Mouse (Mus musculus) yolk sac, embryonic 10.5 days (tissue): Measurements from ENCODE around the gene Gm28035.

Source experiments
- DNase-seq: peaks from one replicate; pipeline ENCODE4 v3.0.0-alpha.2; 2017; ENCODE audit warnings: low spot score

The Gm28035 gene

DNA sequence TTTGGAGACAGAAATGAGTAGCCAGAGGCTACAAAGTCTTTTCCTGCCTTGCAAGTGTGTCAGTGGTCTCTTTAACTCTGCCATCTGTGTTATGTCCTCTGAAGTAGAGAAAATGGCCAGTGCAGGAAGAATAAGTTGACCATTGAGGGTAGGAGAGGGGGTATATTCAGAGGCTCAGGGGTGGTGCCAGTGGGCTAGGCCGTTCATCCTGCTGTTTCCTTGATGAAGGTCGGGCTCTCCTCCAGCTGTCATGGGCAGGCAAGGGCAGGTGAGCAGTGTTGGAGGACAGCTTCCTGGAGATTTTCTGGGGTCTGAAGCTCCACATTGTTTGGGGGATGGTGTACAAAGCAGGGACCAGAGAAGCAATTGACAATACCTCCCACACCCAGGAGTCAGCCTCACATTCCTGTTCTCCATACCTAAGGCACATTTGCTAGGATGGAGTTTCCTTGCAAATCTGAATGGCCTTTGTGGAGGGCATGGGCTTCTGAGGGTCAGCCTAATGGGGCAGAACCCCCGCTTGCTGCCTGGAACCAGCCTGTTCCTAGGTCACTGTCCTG, 1.4 kb upstream of the Gm28035 start:
- DNase-seq: no peak

- peak; percentile 20 for DNase-seq
Measured at GRCm38 (mm10) chr2:30239777-30240176, 590 bp upstream of the Gm28035 start.

GRCm38 (mm10) chr2:30242509-30242908, 2.1 kb downstream of the Gm28035 start:
- DNase-seq: peak; percentile 51

DNA sequence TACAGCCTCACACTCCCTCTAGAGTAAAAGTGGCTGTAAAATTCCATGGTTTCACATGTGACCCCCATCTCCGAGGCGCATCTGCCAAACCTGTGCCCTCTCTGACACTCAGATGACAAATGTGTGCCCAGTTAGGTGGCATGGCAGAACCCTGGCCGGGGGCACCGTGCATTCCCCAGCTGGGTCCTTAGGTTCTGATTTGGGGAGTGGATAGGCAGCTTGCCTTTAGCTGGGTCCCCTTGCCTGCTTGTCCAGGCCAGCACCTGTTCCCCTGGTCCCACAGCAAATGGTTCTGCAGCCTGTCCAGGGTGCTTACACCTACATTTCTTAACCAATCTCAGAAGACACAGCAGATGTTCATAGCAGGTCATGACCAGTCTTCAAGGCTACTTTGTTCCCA, 3.0 kb downstream of the Gm28035 start:
- DNase-seq: no peak

DNA sequence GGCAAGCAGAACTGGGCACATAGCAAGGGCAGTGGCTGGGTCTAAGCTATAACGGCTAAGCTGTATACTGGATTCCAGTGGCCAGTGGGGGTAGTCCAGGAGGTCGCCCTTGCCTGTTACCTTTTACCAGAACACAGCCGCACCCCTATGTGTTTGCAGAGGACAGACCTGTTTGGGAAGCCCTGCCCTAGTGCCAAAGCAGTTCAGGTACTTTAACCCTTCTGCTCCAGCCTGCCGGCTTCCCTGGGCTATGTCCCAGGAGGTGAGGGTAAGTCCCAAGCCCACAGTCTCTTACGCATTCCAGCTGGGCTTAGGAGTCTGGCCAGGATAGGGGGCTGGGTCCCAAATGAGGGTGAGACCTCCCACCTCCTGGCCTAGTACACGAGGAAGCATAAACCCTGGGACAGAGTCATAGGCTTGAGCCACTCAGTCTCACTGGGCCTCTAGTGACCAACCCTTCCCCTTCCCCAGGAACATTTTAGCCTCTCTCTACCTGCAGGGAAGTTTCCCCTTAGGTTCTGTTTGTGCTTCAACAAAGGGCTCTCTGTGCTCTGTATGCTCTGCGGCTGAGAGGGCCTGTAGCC, 4.3 kb downstream of the Gm28035 start:
- DNase-seq: no peak

DNA sequence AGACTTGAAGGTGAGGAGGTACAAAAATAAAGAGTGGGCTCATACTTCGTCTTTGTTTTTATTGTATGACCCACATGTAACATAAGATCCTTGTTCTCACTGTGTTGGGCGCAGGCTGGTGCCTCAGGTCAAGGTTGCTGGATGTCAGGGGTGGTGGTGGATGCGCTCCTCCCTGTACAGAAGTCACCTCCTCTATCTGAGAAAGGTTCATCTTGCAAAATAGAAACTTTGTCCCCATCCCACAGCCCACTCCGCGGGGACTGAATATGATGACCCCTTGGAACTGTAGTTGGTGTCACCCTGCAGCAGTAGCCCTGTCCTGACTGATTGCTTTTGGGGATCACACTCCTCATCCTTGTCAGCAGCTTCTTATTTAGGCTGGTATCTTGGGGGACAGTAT, 6.7 kb downstream of the Gm28035 start:
- DNase-seq: no peak

GRCm38 (mm10) chr2:30247681-30248080, 7.3 kb downstream of the Gm28035 start:
- no peak for DNase-seq

DNA sequence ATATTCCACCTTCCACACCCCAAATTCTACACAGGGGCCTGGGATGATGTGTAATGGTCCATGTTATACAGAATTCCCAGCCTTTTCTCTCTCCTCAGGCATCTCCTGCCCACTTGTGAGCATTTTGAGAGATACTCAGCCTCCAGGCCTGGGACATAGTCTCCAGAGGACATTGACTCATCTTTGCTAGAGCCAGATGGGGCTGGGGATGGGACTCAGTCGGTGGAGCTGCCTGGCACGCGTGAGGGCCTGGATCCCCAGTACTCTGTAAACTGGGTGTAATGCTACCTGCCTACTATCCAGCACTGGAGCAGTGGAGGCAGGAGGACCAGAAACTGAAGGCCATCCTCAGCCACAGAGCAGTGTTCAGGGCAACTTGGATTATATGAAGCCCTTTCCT, 8.8 kb downstream of the Gm28035 start:
- DNase-seq: no peak

DNA sequence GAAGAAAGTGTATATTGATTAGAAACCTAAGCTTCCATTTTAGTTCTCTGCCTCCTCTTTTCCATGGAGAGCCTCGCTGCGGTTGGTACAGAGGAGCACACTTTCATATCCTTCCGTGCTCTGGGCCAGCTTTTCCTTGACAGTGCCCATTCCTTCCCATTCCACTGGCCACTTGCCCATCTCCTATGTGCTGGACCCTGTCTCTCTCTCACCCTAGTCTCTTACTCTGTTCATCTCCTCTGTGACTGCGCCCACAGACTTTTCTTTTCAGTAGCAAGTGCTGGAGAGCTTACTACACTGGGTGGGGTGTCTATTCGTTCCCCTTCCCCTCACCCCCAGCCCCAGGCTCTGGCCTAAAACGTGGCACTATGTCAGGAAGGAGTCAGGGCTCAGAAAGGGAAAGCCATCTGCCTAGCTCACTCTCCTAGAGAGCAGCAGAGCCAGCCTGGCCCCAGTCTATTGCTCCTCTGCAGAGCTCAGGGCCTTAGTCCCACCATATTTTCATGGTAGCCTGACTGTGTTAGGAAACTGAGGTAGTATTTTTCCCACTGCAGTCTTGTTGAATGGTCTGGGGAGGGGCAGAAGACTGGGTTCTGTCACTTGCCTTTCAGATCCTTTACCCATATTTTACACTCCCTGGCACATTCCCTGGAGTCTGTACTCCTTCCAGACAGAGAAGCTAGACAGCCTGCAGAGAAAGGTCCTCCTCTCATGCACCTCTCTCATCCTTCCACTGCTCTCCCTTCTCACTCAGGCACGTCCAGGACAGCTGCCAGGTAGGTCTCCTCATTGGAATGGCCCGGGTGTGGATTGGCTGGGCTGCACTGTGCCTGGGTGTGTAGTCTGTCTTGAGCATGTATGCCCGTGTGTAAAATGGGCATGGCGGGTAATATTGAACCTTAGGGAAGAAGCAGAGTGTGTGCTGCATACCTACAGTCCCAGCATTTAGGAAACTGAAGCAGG, 10.1 kb downstream of the Gm28035 start:
- no peak for DNase-seq

- DNase-seq: no peak
Measured at GRCm38 (mm10) chr2:30251417-30252104, 11.2 kb downstream of the Gm28035 start.

DNA sequence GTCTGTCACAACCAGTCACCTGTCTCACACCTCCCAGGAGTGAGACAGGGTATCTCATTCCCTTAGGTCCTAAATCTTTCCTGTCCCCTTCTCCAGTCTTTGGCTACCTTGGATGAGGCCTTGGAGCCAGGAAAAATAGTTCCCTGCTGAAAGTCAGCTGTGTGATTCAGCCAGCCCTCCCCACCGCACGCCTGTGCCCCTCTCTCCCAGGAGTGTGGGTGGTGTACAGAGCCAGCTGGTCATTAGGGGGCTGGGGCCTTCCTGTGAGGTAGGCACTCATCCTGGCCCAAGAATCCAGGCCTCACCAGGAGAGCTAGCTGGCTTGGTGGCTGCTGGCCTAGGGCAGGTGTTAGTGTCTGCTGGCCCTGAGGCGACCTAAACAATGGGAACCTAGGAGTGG, 12.2 kb downstream of the Gm28035 start:
- DNase-seq: no peak

DNA sequence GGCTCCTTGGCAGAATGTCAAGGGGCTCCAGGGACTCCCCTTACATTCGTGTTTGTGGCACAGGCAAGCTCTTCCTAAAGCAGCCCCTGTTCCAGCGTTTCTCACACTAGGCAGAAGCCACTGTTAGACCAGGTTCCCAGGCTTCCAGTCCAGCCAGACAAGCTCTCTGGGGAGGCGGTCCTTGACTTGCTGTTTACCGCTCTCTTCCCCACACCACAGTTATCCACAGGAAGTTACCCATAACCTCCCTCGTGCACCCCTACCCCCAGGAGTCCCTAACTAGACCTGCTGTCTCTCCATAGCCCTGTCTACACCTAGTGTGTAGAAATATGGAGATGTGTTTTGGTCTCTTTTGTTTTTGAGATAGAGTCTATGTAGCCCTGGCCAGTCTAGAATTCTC, 13.4 kb downstream of the Gm28035 start:
- DNase-seq: no peak

DNA sequence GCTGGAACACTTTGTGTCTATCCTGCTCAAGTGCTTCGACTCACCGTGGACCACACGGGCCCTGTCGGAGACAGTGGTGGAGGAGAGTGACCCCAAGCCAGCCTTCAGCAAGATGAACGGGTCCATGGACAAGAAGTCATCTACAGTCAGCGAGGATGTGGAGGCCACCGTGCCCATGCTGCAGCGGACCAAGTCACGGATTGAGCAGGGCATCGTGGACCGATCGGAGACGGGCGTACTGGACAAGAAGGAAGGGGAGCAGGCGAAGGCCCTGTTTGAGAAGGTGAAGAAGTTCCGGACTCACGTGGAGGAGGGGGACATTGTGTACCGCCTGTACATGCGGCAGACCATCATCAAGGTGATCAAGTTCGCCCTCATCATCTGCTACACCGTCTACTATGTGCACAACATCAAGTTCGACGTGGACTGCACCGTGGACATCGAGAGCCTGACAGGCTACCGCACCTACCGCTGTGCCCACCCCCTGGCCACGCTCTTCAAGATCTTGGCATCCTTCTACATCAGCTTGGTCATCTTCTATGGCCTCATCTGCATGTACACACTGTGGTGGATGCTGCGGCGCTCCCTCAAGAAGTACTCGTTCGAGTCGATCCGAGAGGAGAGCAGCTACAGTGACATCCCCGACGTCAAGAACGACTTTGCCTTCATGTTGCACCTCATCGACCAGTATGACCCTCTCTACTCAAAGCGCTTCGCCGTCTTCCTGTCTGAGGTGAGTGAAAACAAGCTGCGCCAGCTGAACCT, 15.4 kb downstream of the Gm28035 start:
- DNase-seq: no peak

DNA sequence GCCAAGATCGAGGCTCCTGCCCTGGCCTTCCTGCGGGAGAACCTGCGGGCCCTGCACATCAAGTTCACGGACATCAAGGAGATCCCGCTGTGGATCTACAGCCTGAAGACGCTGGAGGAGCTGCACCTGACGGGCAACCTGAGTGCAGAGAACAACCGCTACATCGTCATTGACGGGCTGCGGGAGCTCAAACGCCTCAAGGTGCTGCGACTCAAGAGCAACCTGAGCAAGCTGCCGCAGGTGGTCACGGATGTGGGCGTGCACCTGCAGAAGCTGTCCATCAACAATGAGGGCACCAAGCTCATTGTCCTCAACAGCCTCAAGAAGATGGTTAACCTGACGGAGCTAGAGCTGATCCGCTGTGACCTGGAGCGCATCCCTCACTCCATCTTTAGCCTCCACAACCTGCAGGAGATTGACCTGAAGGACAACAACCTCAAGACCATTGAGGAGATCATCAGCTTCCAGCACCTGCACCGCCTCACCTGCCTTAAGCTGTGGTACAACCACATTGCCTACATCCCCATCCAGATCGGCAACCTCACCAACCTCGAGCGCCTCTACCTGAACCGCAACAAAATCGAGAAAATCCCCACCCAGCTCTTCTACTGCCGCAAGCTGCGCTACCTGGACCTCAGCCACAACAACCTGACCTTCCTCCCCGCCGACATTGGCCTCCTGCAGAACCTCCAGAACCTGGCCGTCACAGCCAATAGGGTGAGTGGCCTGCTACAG, 16.4 kb downstream of the Gm28035 start:
- DNase-seq: no peak

GRCm38 (mm10) chr2:30257699-30258460, 17.5 kb downstream of the Gm28035 start:
- DNase-seq: no peak

- DNase-seq: no peak
Measured at GRCm38 (mm10) chr2:30258600-30258999, 18.2 kb downstream of the Gm28035 start.

DNA sequence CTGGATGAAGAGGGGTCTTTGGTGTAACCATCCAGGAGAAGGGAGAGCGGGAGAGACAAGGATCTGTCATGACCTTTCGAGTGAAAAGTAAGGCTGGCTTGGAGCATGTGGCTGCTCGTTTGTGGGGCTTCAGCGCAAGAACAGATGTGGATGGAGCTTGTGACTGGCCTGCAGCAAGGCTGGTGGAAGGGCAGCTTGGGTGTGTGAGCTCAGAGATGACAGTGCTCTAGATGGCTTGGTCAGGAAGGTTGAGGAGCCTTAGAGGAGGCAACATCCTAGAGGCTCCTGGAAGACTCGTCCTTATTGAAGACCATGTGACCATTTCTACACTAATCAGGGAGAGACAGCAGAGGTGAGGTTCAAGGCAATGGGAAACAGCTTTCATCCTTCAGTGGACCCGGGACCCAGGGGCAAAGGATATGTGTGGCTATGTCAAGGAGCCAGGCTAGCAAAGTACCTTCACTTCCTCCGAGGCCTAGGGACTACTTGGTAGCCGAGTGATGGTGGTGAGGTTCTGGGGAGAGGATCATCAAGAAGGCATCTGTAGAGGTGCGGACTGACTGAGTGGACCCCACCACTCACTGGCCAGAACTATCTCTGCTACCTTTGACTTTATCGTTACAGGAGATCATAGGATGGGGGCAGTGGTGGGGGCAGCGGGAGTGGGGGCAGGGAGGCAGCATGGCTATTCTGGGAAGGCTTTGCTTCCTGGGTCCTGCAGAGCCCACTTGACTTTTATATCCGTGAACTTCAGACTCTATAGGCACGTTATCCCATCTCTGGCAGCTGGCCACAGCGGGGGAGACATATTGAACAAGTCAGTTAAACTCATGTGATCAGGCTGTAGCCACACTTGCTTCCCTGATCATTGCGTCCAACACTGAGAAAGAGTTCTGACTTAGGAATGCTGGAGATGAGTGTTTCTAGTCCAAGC, 19.0 kb downstream of the Gm28035 start:
- DNase-seq: no peak

GRCm38 (mm10) chr2:30261064-30261736, 20.8 kb downstream of the Gm28035 start:
- DNase-seq: no peak
